Mouse (Mus musculus) ES-Bruce4 (cell line): ENCODE measurements around the gene Suv39h2.

Source experiments
- CTCF ChIP-seq: IDR thresholded peaks from one replicate; pipeline ENCODE4 v1.8.1; 2011; ENCODE audit warnings: low read depth, low read length
- POLR2A ChIP-seq: IDR thresholded peaks from one replicate; pipeline ENCODE4 v1.8.1; 2011; ENCODE audit warnings: low read length; ENCODE audit not compliant: insufficient read depth

DNA sequence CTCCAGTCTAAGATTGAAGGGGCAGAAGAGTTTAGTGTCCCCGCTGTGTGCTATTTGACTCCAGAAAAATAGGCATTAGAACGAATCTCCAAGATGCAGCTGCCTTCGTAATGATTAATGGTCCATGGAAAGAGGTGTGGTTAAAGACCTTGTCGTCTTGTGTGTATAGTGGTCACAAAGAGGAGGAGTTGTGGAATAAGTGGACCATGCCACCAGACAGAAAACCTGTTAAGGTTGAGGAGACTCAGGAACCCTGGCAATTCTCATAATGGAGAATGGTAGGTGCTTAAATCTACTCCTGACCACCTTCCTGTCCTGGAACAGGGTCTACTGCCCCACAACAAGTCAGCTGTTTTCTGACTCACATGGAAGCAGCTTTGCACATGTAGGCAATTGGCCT lies 28.8 kb downstream of the Suv39h2 start:
- no peak for TF ChIP-seq POLR2A
- TF ChIP-seq CTCF = no peak
